Mouse (Mus musculus) liver, adult 2 months (tissue): ENCODE measurements around the gene Nlrc3. TPM values are rescaled to one million over a fixed set of nuclear protein-coding genes. Genes with fewer than 3 reads are reported as not detected.

ENCODE experiments used
- DNase-seq: peaks from one replicate; pipeline ENCODE4 v3.0.0-alpha.2; 2011; ENCODE audit warnings: low read depth, low spot score; ENCODE audit errors: extremely low read depth
- H3K27ac ChIP-seq: fragments of 200-500 bp; replicated peaks from 2 replicates; pipeline ENCODE4 v1.5.1; 2012; ENCODE audit warnings: low read depth, mild to moderate bottlenecking, control low read depth, inconsistent platforms, low read length; ENCODE audit not compliant: insufficient read depth
- H3K27me3 ChIP-seq: fragments of 200-500 bp; 2 replicates; pipeline ENCODE4 v1.6.1; 2012; ENCODE audit warnings: mild to moderate bottlenecking, moderate library complexity, low read length, inconsistent platforms; ENCODE audit not compliant: control insufficient read depth, insufficient read depth
- H3K36me3 ChIP-seq: fragments of 200-500 bp; 2 replicates; pipeline ENCODE4 v1.6.1; 2012; ENCODE audit warnings: low read length, inconsistent platforms; ENCODE audit not compliant: control insufficient read depth, insufficient read depth
- H3K4me1 ChIP-seq: fragments of 200-500 bp; 2 replicates; pipeline ENCODE4 v1.6.1; 2011; ENCODE audit warnings: low read length; ENCODE audit not compliant: control insufficient read depth, insufficient read depth
- H3K4me3 ChIP-seq: fragments of 200-500 bp; 2 replicates; pipeline ENCODE4 v1.5.1; 2011; ENCODE audit warnings: low read depth, mild to moderate bottlenecking, control low read depth, low read length, moderate library complexity; ENCODE audit not compliant: insufficient read depth
- H3K79me2 ChIP-seq: fragments of 200-500 bp; 2 replicates; pipeline ENCODE4 v1.6.1; 2012; ENCODE audit warnings: inconsistent platforms, mild to moderate bottlenecking, low read length, moderate library complexity; ENCODE audit not compliant: control insufficient read depth, insufficient read depth
- H3K9ac ChIP-seq: fragments of 200-500 bp; 2 replicates; pipeline ENCODE4 v1.6.1; 2012; ENCODE audit warnings: low read depth, mild to moderate bottlenecking, control low read depth, inconsistent platforms, low read length
- CTCF ChIP-seq: fragments of 200-500 bp; IDR thresholded peaks from 2 replicates; pipeline ENCODE4 v1.5.1; 2011; ENCODE audit warnings: low read depth, low read length, control low read depth
- POLR2A ChIP-seq: fragments of 200-500 bp; IDR thresholded peaks from 2 replicates; pipeline ENCODE4 v1.6.1; 2011; ENCODE audit warnings: low read length, control low read depth; ENCODE audit not compliant: insufficient read depth; ENCODE audit errors: extremely low read depth
- WGBS: fragments of 180-500 bp; shearing (Covaris S2); methylation state at CpG from one replicate; pipeline ENCODE4 v1.1.7; 2018; 5-methylcytosine and 5-hydroxymethylcytosine counted together
- polyA plus RNA-seq: library from polyadenylated mRNA; depleted of rRNA; stranded (reverse); fragments of >200 nt; gene quantifications from 2 replicates; pipeline ENCODE4 v1.2.3, GENCODE M21; 2012
- total RNA-seq: library from RNA; depleted of rRNA; stranded (reverse); fragments of >200 nt; gene quantifications from 2 replicates; pipeline ENCODE4 v1.2.3, GENCODE M21; 2014

The Nlrc3 gene
- total and polyA plus RNA-seq, 2 experiments, result 0.18 to 0.67 TPM

DNA sequence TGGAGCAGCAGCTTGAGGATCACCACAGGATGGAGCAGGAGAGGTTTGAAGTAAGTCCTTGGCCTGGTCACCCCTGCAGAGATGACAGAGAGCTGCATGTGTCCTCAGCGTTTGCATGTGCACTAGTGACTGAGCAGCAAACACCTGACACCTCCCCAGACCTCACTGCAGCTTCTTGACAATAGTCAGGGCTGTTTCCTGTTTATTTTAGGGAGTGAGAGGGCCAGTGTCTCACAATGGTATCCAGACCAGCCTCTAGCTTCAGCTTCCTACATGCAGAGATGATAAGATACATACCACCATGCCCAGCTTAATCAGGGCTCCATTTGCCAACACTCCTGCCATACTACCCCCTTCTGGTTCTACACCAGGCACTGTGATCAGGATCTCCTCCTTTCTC, 47.9 kb downstream of the Nlrc3 start:
- Histone ChIP-seq H3K9ac (no peak overlapping the region), H3K79me2 (no peaks in the 10 kb centered on the region), H3K27me3 (no peaks in the 10 kb centered on the region), H3K36me3 (peaks cover 28% of the 10 kb centered on the region), H3K4me1 (no peaks in the 10 kb centered on the region), H3K4me3 (no peak overlapping the region), H3K27ac (no peak overlapping the region)
- WGBS, result 42% methylated on average over 1 of the region's 1 CpGs
- TF ChIP-seq CTCF (no peak), POLR2A (no peak)
- no peak for DNase-seq

DNA sequence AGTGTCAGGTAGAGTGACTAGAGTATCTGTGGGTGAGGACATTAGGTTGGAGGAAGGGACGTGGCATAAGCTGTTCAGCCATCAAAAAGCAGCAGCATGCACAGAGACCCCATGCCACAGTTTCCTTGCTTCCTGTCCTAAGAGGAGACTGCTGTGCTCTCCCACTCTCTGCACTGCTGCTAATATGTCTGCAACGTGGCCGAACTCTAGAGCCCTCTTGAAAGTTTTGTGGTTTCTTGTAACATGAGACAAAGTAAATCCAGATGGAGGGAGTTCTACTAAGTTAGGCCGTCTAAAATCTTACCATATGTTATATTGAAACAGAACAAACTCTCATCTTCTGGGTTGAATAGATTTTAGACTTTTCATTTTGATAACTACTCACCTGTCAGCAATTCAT, 52.5 kb downstream of the Nlrc3 start:
- Histone ChIP-seq H3K27me3 (no peaks in the 10 kb centered on the region), H3K4me3 (no peak overlapping the region), H3K4me1 (no peaks in the 10 kb centered on the region), H3K27ac (no peak overlapping the region), H3K36me3 (peaks cover 47% of the 10 kb centered on the region), H3K9ac (no peak overlapping the region), H3K79me2 (no peaks in the 10 kb centered on the region)
- WGBS, result 80% methylated on average over 4 of the region's 4 CpGs
- TF ChIP-seq CTCF (no peak), POLR2A (no peak)
- no peak for DNase-seq

- Histone ChIP-seq H3K27ac (no peak overlapping the region), H3K9ac (no peak overlapping the region), H3K27me3 (no peaks in the 10 kb centered on the region), H3K79me2 (no peaks in the 10 kb centered on the region), H3K4me1 (no peaks in the 10 kb centered on the region), H3K36me3 (peaks cover 47% of the 10 kb centered on the region), H3K4me3 (no peak overlapping the region)
- TF ChIP-seq CTCF (no peak), POLR2A (no peak)
- WGBS, result 47% methylated on average over 3 of the region's 3 CpGs
- no peak for DNase-seq
These were observed 52.9 kb downstream of the Nlrc3 start for GRCm38 (mm10) chr16:3923515-3923914.

DNA sequence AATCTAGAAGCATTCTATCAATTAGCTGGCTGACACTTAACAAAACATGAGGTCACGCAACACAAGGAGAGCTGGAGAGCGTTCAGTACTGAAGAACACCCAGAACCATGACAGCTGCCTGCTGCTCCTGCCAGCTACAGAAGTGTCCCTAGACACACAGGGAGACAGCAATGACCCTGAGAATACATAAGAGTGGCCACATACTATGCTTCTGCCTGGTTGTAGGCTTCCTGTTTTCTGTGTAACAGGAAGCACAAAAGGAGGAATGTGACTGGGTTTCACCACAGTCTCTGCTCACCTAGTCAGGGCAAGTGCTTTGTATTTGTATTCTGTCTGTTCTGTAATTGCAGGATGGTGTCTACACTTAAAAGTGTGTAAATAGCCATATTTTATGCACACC, 55.7 kb downstream of the Nlrc3 start:
- no peaks in the 10 kb centered on the region for H3K79me2 ChIP-seq
- no peaks in the 10 kb centered on the region for H3K4me1 ChIP-seq
- DNase-seq, result no peak
- H3K27me3 ChIP-seq, result no peaks in the 10 kb centered on the region
- no peak overlapping the region for H3K4me3 ChIP-seq
- H3K27ac ChIP-seq, result no peak overlapping the region
- WGBS, result 94% methylated on average over 2 of the region's 2 CpGs
- H3K36me3 ChIP-seq, result peaks cover 48% of the 10 kb centered on the region
- no peak overlapping the region for H3K9ac ChIP-seq
- no peak for TF ChIP-seq CTCF
- no peak for TF ChIP-seq POLR2A

GRCm38 (mm10) chr16:3909118-3909517, 67.3 kb downstream of the Nlrc3 start:
- Histone ChIP-seq H3K27ac (no peak overlapping the region), H3K27me3 (no peaks in the 10 kb centered on the region), H3K4me3 (peak overlapping the region; percentile 44), H3K4me1 (peaks cover 2% of the 10 kb centered on the region; the same call in 1 of the 2 replicates), H3K9ac (peak overlapping the region; percentile 44), H3K79me2 (no peaks in the 10 kb centered on the region), H3K36me3 (peaks cover 10% of the 10 kb centered on the region; the same call in 1 of the 2 replicates)
- TF ChIP-seq CTCF (no peak), POLR2A (no peak)
- WGBS, result 11% methylated on average over 20 of the region's 20 CpGs
- DNase-seq, result no peak

GRCm38 (mm10) chr16:3908537-3909111, 67.8 kb downstream of the Nlrc3 start, which contains the start of the genes 1700037C18Rik and Cluap1:
Gene 1700037C18Rik (minus strand): TSS chr16:3908689.
Gene Cluap1 (plus strand): TSS chr16:3908801.
- peak; percentile 94 for DNase-seq
- Histone ChIP-seq H3K36me3 (peaks cover 8% of the 10 kb centered on the region; the same call in 1 of the 2 replicates), H3K79me2 (no peaks in the 10 kb centered on the region), H3K4me3 (peak within 1 kb of the TSS; percentile 44), H3K27me3 (no peaks in the 10 kb centered on the region), H3K9ac (peak within 1 kb of the TSS; percentile 44), H3K27ac (peak within 1 kb of the TSS; percentile 33), H3K4me1 (peaks cover 2% of the 10 kb centered on the region; the same call in 1 of the 2 replicates)
- WGBS, result under 1% methylated on average over 33 of the region's 33 CpGs
- peak; percentile 93 for TF ChIP-seq CTCF
- no peak for TF ChIP-seq POLR2A
